9 mouse cellular contexts compared by ENCODE assay signal in the genomic region with DNA sequence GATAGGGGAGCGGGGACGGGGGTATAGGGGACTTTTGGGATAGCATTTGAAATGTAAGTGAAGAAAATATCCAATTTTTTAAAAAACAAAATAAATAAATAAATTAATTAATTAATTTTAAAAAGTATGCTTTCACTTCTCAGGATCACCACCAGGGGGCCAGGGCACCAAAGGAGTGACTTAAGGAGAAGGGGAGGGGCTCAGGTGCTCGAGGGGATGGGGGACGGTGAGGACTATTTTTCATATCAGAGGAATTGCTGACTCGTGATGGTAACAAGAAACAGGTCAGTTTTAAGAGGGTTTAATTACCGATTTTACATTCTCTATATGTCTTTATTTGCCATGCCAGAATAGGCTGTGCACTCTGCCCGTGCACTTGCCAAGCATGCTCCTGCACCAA.
DNase-seq lines count a peak whose midpoint lies in the region; ATAC-seq and TF ChIP-seq lines count a peak whose summit lies in the region.
"Had no signal": no experiment of that assay in that cellular context is flagged by ENCODE, and none has a peak within 500 bp of the region (broad histone marks: within the 10 kb centered on the region; RNA-seq: fewer than 3 reads in every experiment).

No protein-coding gene starts in this region.

- H3K4me3 ChIP-seq in forebrain, embryonic 14.5 days (ENCODE audit: low read depth, low read length): no peak overlapping the region
- H3K4me3 ChIP-seq in forebrain, embryonic 10.5 days: no peak overlapping the region
- H3K4me3 ChIP-seq in liver, postnatal 0 days (ENCODE audit: low read depth, low read length): no peak overlapping the region

- H3K9ac ChIP-seq in forebrain, embryonic 14.5 days (ENCODE audit: low read length): no peak overlapping the region
- H3K9ac ChIP-seq in liver, postnatal 0 days (replicated peaks): no peak overlapping the region

- peak; percentile 48; the same call in 1 of the 2 replicates for TF ChIP-seq CTCF in liver, postnatal 0 days (IDR thresholded peaks at IDR 0.05; ENCODE audit: low read depth)
- peak; percentile 56 for TF ChIP-seq CTCF in Patski (IDR thresholded peaks at IDR 0.05)

- POLR2A ChIA-PET in Patski (lab: Charles Lee): no interaction called here

- CTCF ChIA-PET in Patski (lab: Charles Lee): interaction anchor here (1.3 kb wide), 1 partner anchor 78 kb away, joined by 3 read pairs; no protein-coding TSS in a partner anchor

- no peak overlapping the region for H3K27ac ChIP-seq in forebrain, embryonic 14.5 days (ENCODE audit: low read depth, low read length)
- H3K27ac ChIP-seq in forebrain, embryonic 10.5 days: no peak overlapping the region
- H3K27ac ChIP-seq in liver, postnatal 0 days (ENCODE audit: low read depth): no peak overlapping the region

- no peak for TF ChIP-seq EP300 in liver, postnatal 0 days (IDR thresholded peaks at IDR 0.05; ENCODE audit: low read depth)

- 57% methylated on average over 7 of the region's 7 CpGs for WGBS in forebrain, embryonic 14.5 days
- WGBS in forebrain, embryonic 10.5 days: 51% methylated on average over 7 of the region's 7 CpGs
- 46% methylated on average over 7 of the region's 7 CpGs for WGBS in liver, postnatal 0 days (ENCODE audit: insufficient replicate concordance)

- no peaks in the 10 kb centered on the region for H3K27me3 ChIP-seq in forebrain, embryonic 14.5 days (replicated peaks; ENCODE audit: control insufficient read depth, insufficient read depth, low read length)
- H3K27me3 ChIP-seq in forebrain, embryonic 10.5 days (ENCODE audit: poor library complexity, severe bottlenecking): no peaks in the 10 kb centered on the region
- no peaks in the 10 kb centered on the region for H3K27me3 ChIP-seq in liver, postnatal 0 days (ENCODE audit: insufficient read depth, low read length)
- H3K27me3 ChIP-seq in Patski: no peaks in the 10 kb centered on the region

- H3K9me3 ChIP-seq in forebrain, embryonic 14.5 days (replicated peaks; ENCODE audit: control insufficient read depth, low read length): no peaks in the 10 kb centered on the region
- H3K9me3 ChIP-seq in forebrain, embryonic 10.5 days: no peaks in the 10 kb centered on the region
- H3K9me3 ChIP-seq in liver, postnatal 0 days (ENCODE audit: low read length): no peaks in the 10 kb centered on the region

- H3K4me1 ChIP-seq in forebrain, embryonic 14.5 days (ENCODE audit: control insufficient read depth, insufficient read depth, low read length): no peaks in the 10 kb centered on the region
- peaks cover 9% of the 10 kb centered on the region for H3K4me1 ChIP-seq in forebrain, embryonic 10.5 days
- H3K4me1 ChIP-seq in liver, postnatal 0 days (ENCODE audit: insufficient read depth): no peaks in the 10 kb centered on the region

- peak; percentile 21 for DNase-seq in forebrain, embryonic 14.5 days (ENCODE audit: low spot score)
- no peak for DNase-seq in forebrain, embryonic 10.5 days (ENCODE audit: extremely low spot score, low spot score)
- DNase-seq in liver, postnatal 0 days: no peak
- DNase-seq in liver (no peak), Patski (ENCODE audit: low read depth, low spot score) (no peak)
- peak; percentile 45 for DNase-seq in retina, embryonic 14.5 days (ENCODE audit: low spot score)
- DNase-seq in layer of hippocampus, postnatal 10 days (ENCODE audit: low spot score in 2 of 2): no peak
- DNase-seq in urinary bladder, postnatal 14 days (ENCODE audit: low spot score): no peak
- DNase-seq: kidney, adult 8-10 months had no signal

- H3K36me3 ChIP-seq in forebrain, embryonic 14.5 days (ENCODE audit: control insufficient read depth, insufficient read depth, low read length): no peaks in the 10 kb centered on the region
- H3K36me3 ChIP-seq in forebrain, embryonic 10.5 days (replicated peaks): no peaks in the 10 kb centered on the region
- no peaks in the 10 kb centered on the region for H3K36me3 ChIP-seq in liver, postnatal 0 days (replicated peaks; ENCODE audit: insufficient read depth, low read length)

- ATAC-seq in forebrain, embryonic 14.5 days: no peak
- ATAC-seq in liver, postnatal 0 days: no peak
- ATAC-seq in Patski: no peak

- in situ Hi-C loops in Patski (cut with MboI; ENCODE audit: low pct_unique_long_range_greater_than_20kb): no loop called here

- H3K4me2 ChIP-seq in forebrain, embryonic 14.5 days (ENCODE audit: low read length): no peak overlapping the region
- no peak overlapping the region for H3K4me2 ChIP-seq in liver, postnatal 0 days (ENCODE audit: low read depth, low read length)

Comparison
In these comparisons a context has a peak if more than half of its experiments do, and no peak if none do; other contexts are left out.
1. DNase-seq: peak in forebrain, embryonic 14.5 days (single experiment) and retina, embryonic 14.5 days (single experiment); none in forebrain, embryonic 10.5 days (single experiment), liver, postnatal 0 days (single experiment), liver (single experiment), Patski (single experiment), layer of hippocampus, postnatal 10 days (0 of 2) and urinary bladder, postnatal 14 days (single experiment).